In the genomic region with DNA sequence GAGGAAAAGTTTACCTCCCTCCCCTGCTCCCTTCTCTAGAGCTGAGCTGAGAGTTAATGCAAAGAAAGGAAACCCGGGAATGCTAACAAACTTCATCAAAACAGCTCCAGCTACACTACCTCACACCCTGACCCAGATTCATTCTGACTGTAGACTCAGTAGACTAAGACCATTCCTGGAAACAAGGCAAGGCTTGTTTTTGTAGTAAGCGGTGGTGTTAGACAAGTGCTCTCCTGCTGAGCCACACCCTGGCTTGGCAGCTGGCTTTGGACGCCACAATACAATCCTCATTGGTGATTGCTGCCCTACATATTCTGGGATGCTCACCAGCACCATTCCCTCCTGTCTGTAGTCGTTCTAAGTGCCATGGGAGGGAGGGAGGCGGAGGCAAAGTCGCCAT, we compare ENCODE assay signal across 13 mouse cellular contexts. TPM values are rescaled to one million over a fixed set of nuclear protein-coding genes. Genes with fewer than 3 reads are reported as not detected.
DNase-seq lines count a peak whose midpoint lies in the region; ATAC-seq and TF ChIP-seq lines count a peak whose summit lies in the region.
"Had no signal": no experiment of that assay in that cellular context is flagged by ENCODE, and none has a peak within 500 bp of the region (broad histone marks: within the 10 kb centered on the region; RNA-seq: fewer than 3 reads in every experiment).

No protein-coding gene starts in this region.

- peak overlapping the region; percentile 4; the same call in 1 of the 2 replicates for H3K27ac ChIP-seq in gastrocnemius, adult 2 months
- H3K27ac ChIP-seq in midbrain, embryonic 16.5 days (ENCODE audit: low read length) = no peak overlapping the region
- H3K27ac ChIP-seq in midbrain, embryonic 14.5 days (replicated peaks; ENCODE audit: low read depth, low read length) = no peak overlapping the region
- H3K27ac ChIP-seq: limb, embryonic 13.5 days had no signal

- no peak overlapping the region for H3K9ac ChIP-seq in midbrain, embryonic 16.5 days (ENCODE audit: low read depth, low read length)
- no peak overlapping the region for H3K9ac ChIP-seq in midbrain, embryonic 14.5 days (replicated peaks; ENCODE audit: low read length)
- H3K9ac ChIP-seq: limb, embryonic 13.5 days had no signal

- intact Hi-C loops in gastrocnemius, adult 2 months (cut with DNase I) = no loop called here

- H3K27me3 ChIP-seq in midbrain, embryonic 16.5 days (ENCODE audit: control insufficient read depth, insufficient read depth, low read depth, low read length) = no peaks in the 10 kb centered on the region
- H3K27me3 ChIP-seq in midbrain, embryonic 14.5 days (ENCODE audit: control insufficient read depth, insufficient read depth, low read length) = no peaks in the 10 kb centered on the region
- H3K27me3 ChIP-seq: CH12.LX; limb, embryonic 13.5 days had no signal

- DNase-seq in gastrocnemius, adult 2 months = peak; percentile 55
- no peak for DNase-seq in gastrocnemius, postnatal 10 days
- no peak for DNase-seq in midbrain, embryonic 14.5 days
- DNase-seq in cerebellum, adult 9-11 months = peak; percentile 45
- DNase-seq in retina, postnatal 1 day = peak; percentile 91
- no peak for DNase-seq in left cerebral cortex, adult 8-10 months (ENCODE audit: low spot score in 2 of 2)
- no peak for DNase-seq in thymus, postnatal 4 days
- DNase-seq: adrenal gland, postnatal 10 days; kidney, adult 11 months had no signal

- no peaks in the 10 kb centered on the region; the same call in none of the 2 replicates for H3K36me3 ChIP-seq in midbrain, embryonic 16.5 days (ENCODE audit: control insufficient read depth, insufficient read depth, low read length)
- H3K36me3 ChIP-seq in midbrain, embryonic 14.5 days (ENCODE audit: control insufficient read depth, insufficient read depth, low read length) = 0 out of 2 replicates have a peak, but pooled peaks cover 6% of the 10 kb centered on the region

- H3K9me3 ChIP-seq in midbrain, embryonic 16.5 days (replicated peaks; ENCODE audit: control insufficient read depth, low read length, poor library complexity, severe bottlenecking) = no peaks in the 10 kb centered on the region
- no peaks in the 10 kb centered on the region for H3K9me3 ChIP-seq in midbrain, embryonic 14.5 days (ENCODE audit: control insufficient read depth, low read length)
- H3K9me3 ChIP-seq: limb, embryonic 13.5 days had no signal

- no peak for TF ChIP-seq CTCF in gastrocnemius, adult 2 months (IDR thresholded peaks at IDR 0.05)

- no peak overlapping the region for H3K4me2 ChIP-seq in midbrain, embryonic 16.5 days (ENCODE audit: low read length)
- H3K4me2 ChIP-seq in midbrain, embryonic 14.5 days (ENCODE audit: low read length) = no peak overlapping the region
- H3K4me2 ChIP-seq: limb, embryonic 13.5 days had no signal

- WGBS in midbrain, embryonic 16.5 days = 63% methylated on average over 6 of the region's 6 CpGs
- WGBS in midbrain, embryonic 14.5 days = 76% methylated on average over 6 of the region's 6 CpGs

- no peak overlapping the region for H3K4me3 ChIP-seq in gastrocnemius, adult 2 months
- no peak overlapping the region for H3K4me3 ChIP-seq in midbrain, embryonic 16.5 days (ENCODE audit: low read depth, low read length)
- no peak overlapping the region for H3K4me3 ChIP-seq in midbrain, embryonic 14.5 days (replicated peaks; ENCODE audit: low read depth, low read length)
- H3K4me3 ChIP-seq: layer of hippocampus, adult 2 months; limb, embryonic 13.5 days had no signal

- ATAC-seq in midbrain, embryonic 16.5 days = 0 out of 2 replicates have a peak, but pooled peaks have one; percentile 42
- no peak for ATAC-seq in midbrain, embryonic 14.5 days (ENCODE audit: low FRiP score, low TSS enrichment)

- no peaks in the 10 kb centered on the region for H3K4me1 ChIP-seq in midbrain, embryonic 16.5 days (ENCODE audit: control insufficient read depth, insufficient read depth, low read length)
- no peaks in the 10 kb centered on the region for H3K4me1 ChIP-seq in midbrain, embryonic 14.5 days (ENCODE audit: control insufficient read depth, insufficient read depth, low read length)

RNA-seq across cellular contexts. Expression of a gene that starts 39.1 kb away (rescaled TPM):
- total RNA-seq in gastrocnemius, adult 2 months (2021) = not detected
- under 1 TPM; 0.19 to 0.45 TPM for total RNA-seq in gastrocnemius, postnatal 10 days (2021)
- 0.85 and 0.92 TPM in 2 replicates for polyA plus RNA-seq in midbrain, embryonic 16.5 days (2015; fragmentation: Nextera tagmentation; extraction: Ambion mirVana)
- 0.75 and 0.80 TPM in 2 replicates for polyA plus RNA-seq in midbrain, embryonic 14.5 days (2014; fragmentation: Nextera tagmentation; extraction: Ambion mirVana)
- total RNA-seq in left cerebral cortex, adult 8-10 months (2022) = 1 to 10 TPM in 3 of 4 experiments, under 1 TPM in 1; 0.67 to 2.2 (median 1.4) TPM

Comparison
In these comparisons a context has a peak if more than half of its experiments do, and no peak if none do; other contexts are left out.
1. DNase-seq: peak in gastrocnemius, adult 2 months (single experiment), cerebellum, adult 9-11 months (single experiment) and retina, postnatal 1 day (single experiment); none in gastrocnemius, postnatal 10 days (single experiment), midbrain, embryonic 14.5 days (single experiment), left cerebral cortex, adult 8-10 months (0 of 2) and thymus, postnatal 4 days (single experiment).